In the genomic region with DNA sequence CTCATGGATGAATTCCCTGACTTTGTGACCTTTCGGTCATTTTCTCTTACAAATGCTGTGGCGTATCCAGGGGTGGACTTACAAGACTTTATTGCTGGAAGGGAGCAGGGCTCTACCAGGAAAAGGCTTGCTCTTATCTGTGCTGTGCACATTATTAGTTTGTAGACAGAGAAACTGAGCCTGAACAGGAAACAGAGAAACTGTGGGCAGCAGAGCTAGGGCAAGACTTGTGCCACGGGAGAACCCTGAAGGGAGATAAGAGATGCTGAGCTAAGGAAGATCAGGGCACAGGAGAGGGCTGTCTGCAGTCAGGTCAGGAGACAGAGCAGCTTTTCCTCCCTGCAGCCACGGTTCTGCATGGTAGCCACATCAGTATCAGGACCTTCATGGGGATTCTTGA, we compare ENCODE assay signal across 21 mouse cellular contexts.
DNase-seq lines count a peak whose midpoint lies in the region; ATAC-seq and TF ChIP-seq lines count a peak whose summit lies in the region.
"Had no signal": no experiment of that assay in that cellular context is flagged by ENCODE, and none has a peak within 500 bp of the region (broad histone marks: within the 10 kb centered on the region; RNA-seq: fewer than 3 reads in every experiment).

No protein-coding gene starts in this region.

- H3K9ac ChIP-seq in stomach, embryonic 15.5 days, result no peak overlapping the region
- H3K9ac ChIP-seq in stomach, postnatal 0 days (ENCODE audit: low read length), result no peak overlapping the region
- H3K9ac ChIP-seq in liver, embryonic 15.5 days, result peak overlapping the region; percentile 40
- H3K9ac ChIP-seq: embryonic facial prominence, embryonic 15.5 days; forebrain, embryonic 12.5 days; hindbrain, embryonic 15.5 days; intestine, embryonic 15.5 days; limb, embryonic 13.5 days; lung, embryonic 14.5 days had no signal

- no peaks in the 10 kb centered on the region for H3K27me3 ChIP-seq in stomach, embryonic 15.5 days (replicated peaks)
- no peaks in the 10 kb centered on the region for H3K27me3 ChIP-seq in stomach, postnatal 0 days (ENCODE audit: control insufficient read depth, insufficient read depth, low read length)
- no peaks in the 10 kb centered on the region for H3K27me3 ChIP-seq in liver, embryonic 15.5 days
- no peaks in the 10 kb centered on the region for H3K27me3 ChIP-seq in thymus, adult 2 months (ENCODE audit: control insufficient read depth, insufficient read depth, low read length)
- H3K27me3 ChIP-seq: embryonic facial prominence, embryonic 15.5 days; forebrain, embryonic 12.5 days; hindbrain, embryonic 15.5 days; intestine, embryonic 15.5 days; limb, embryonic 13.5 days had no signal

- H3K4me1 ChIP-seq in stomach, embryonic 15.5 days, result no peaks in the 10 kb centered on the region
- H3K4me1 ChIP-seq in stomach, postnatal 0 days (replicated peaks; ENCODE audit: control insufficient read depth, insufficient read depth), result no peaks in the 10 kb centered on the region
- peaks cover 30% of the 10 kb centered on the region for H3K4me1 ChIP-seq in liver, embryonic 15.5 days (replicated peaks)
- no peaks in the 10 kb centered on the region for H3K4me1 ChIP-seq in thymus, adult 2 months (replicated peaks; ENCODE audit: control insufficient read depth, insufficient read depth, low read length)
- H3K4me1 ChIP-seq: embryonic facial prominence, embryonic 15.5 days; forebrain, embryonic 12.5 days; hindbrain, embryonic 15.5 days; intestine, embryonic 15.5 days had no signal

- TF ChIP-seq EP300 in stomach, postnatal 0 days (optimal IDR thresholded peaks at IDR 0.05), result no peak

- H3K9me3 ChIP-seq in stomach, embryonic 15.5 days, result no peaks in the 10 kb centered on the region
- no peaks in the 10 kb centered on the region for H3K9me3 ChIP-seq in stomach, postnatal 0 days (ENCODE audit: control insufficient read depth, low read length)
- H3K9me3 ChIP-seq in liver, embryonic 15.5 days (replicated peaks), result no peaks in the 10 kb centered on the region
- H3K9me3 ChIP-seq: embryonic facial prominence, embryonic 15.5 days; hindbrain, embryonic 15.5 days; intestine, embryonic 15.5 days had no signal

- no peak for TF ChIP-seq CTCF in stomach, postnatal 0 days (IDR thresholded peaks at IDR 0.05; ENCODE audit: low read depth)
- TF ChIP-seq CTCF in thymus, adult 2 months (IDR thresholded peaks at IDR 0.05; ENCODE audit: borderline replicate concordance, control insufficient read depth, extremely low read depth, insufficient read depth, low read length, poor library complexity), result no peak

- no peak overlapping the region for H3K27ac ChIP-seq in stomach, embryonic 15.5 days
- no peak overlapping the region for H3K27ac ChIP-seq in stomach, postnatal 0 days (replicated peaks)
- peak overlapping the region; percentile 80 for H3K27ac ChIP-seq in liver, embryonic 15.5 days (replicated peaks)
- H3K27ac ChIP-seq in thymus, adult 2 months (ENCODE audit: control insufficient read depth, insufficient read depth, low read length), result no peak overlapping the region
- H3K27ac ChIP-seq: embryonic facial prominence, embryonic 15.5 days; forebrain, embryonic 12.5 days; hindbrain, embryonic 15.5 days; intestine, embryonic 15.5 days; layer of hippocampus, adult 2 months; limb, embryonic 13.5 days had no signal

- no peak overlapping the region for H3K4me2 ChIP-seq in stomach, embryonic 15.5 days
- H3K4me2 ChIP-seq in stomach, postnatal 0 days (replicated peaks; ENCODE audit: low read depth), result no peak overlapping the region
- H3K4me2 ChIP-seq in liver, embryonic 15.5 days, result peak overlapping the region; percentile 49
- H3K4me2 ChIP-seq: embryonic facial prominence, embryonic 15.5 days; forebrain, embryonic 12.5 days; heart, embryonic 11.5 days; hindbrain, embryonic 15.5 days; intestine, embryonic 15.5 days; limb, embryonic 13.5 days; lung, embryonic 14.5 days; midbrain, embryonic 11.5 days had no signal

- no peak for TF ChIP-seq POLR2A in thymus, adult 2 months (IDR thresholded peaks at IDR 0.05; ENCODE audit: control insufficient read depth, extremely low read depth, insufficient read depth, low read length, poor library complexity)

- no peak for DNase-seq in stomach, postnatal 0 days (ENCODE audit: low spot score)
- DNase-seq in gastrocnemius, postnatal 4 days (ENCODE audit: low spot score in 2 of 2), result no peak
- DNase-seq in thymus, adult 2 months, result no peak
- DNase-seq in thymus, postnatal 25 days, result no peak
- DNase-seq in lung, postnatal 4 days, result no peak
- DNase-seq: adrenal gland, adult 2 months; cerebellum, adult 8-10 months; kidney, adult 8-10 months; kidney, postnatal 14 days; lung, embryonic 14.5 days had no signal

- peak; percentile 65; the same call in 1 of the 2 replicates for ATAC-seq in stomach, embryonic 15.5 days (ENCODE audit: insufficient read depth, low FRiP score, low read depth)
- no peak for ATAC-seq in stomach, postnatal 0 days (ENCODE audit: low FRiP score, low TSS enrichment)
- ATAC-seq in erythroid progenitor cell, adult 5-6 weeks (replicated peaks; ENCODE audit: low FRiP score, poor library complexity, severe bottlenecking), result peak; percentile 76
- peak; percentile 92 for ATAC-seq in liver, embryonic 15.5 days (ENCODE audit: insufficient read depth)
- ATAC-seq: intestine, embryonic 15.5 days had no signal

- no peaks in the 10 kb centered on the region for H3K36me3 ChIP-seq in stomach, embryonic 15.5 days
- H3K36me3 ChIP-seq in stomach, postnatal 0 days (ENCODE audit: control insufficient read depth, insufficient read depth, low read length), result no peaks in the 10 kb centered on the region
- H3K36me3 ChIP-seq in liver, embryonic 15.5 days (replicated peaks), result no peaks in the 10 kb centered on the region
- H3K36me3 ChIP-seq in thymus, adult 2 months (ENCODE audit: control insufficient read depth, insufficient read depth, low read length), result no peaks in the 10 kb centered on the region
- H3K36me3 ChIP-seq: forebrain, embryonic 12.5 days; intestine, embryonic 15.5 days had no signal

- H3K4me3 ChIP-seq in stomach, embryonic 15.5 days (replicated peaks), result no peak overlapping the region
- no peak overlapping the region for H3K4me3 ChIP-seq in stomach, postnatal 0 days (ENCODE audit: low read depth, low read length)
- H3K4me3 ChIP-seq in liver, embryonic 15.5 days (replicated peaks), result no peak overlapping the region
- no peak overlapping the region for H3K4me3 ChIP-seq in thymus, adult 2 months (ENCODE audit: control insufficient read depth, insufficient read depth, low read length)
- H3K4me3 ChIP-seq: embryonic facial prominence, embryonic 15.5 days; forebrain, embryonic 12.5 days; hindbrain, embryonic 15.5 days; intestine, embryonic 15.5 days; layer of hippocampus, adult 2 months; limb, embryonic 13.5 days had no signal

- 75% methylated on average over 4 of the region's 4 CpGs for WGBS in stomach, embryonic 15.5 days
- 70% methylated on average over 4 of the region's 4 CpGs for WGBS in stomach, postnatal 0 days
- 14% methylated on average over 4 of the region's 4 CpGs for WGBS in liver, embryonic 15.5 days (ENCODE audit: insufficient replicate concordance)
- 52% methylated on average over 4 of the region's 4 CpGs for WGBS in thymus, adult 2 months
